Mouse (Mus musculus) embryo, embryonic 10 days (tissue): ENCODE measurements around the gene Thpo.
A peak's percentile ranks its signal among the peaks of the same experiment; 100 is the strongest.

Source experiments
- DNase-seq: peaks from one replicate; pipeline ENCODE4 v3.0.0-alpha.2; 2015; ENCODE audit warnings: low spot score

Gene Thpo

DNA sequence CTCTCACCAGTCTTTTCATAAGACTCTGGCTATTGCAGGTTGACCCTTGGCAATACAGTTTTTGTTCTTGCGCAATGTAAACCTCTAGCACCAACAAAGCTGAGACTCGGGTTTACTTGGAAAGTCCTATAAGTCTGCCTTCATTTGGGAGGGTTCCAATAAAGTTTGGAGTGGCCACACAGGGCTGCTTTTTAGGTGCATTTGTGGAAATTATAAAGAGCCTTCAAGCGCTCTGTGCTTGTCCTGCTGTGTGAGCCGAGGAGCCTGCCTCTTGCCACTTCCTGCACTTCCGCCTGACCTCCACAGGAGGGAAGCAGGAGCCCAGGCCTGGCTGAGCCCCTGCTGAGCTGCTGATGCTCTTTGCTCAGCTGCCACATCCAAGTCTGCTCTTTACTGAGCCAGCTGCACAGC lies 10.0 kb downstream of the Thpo start:
- DNase-seq, result peak; percentile 69

DNA sequence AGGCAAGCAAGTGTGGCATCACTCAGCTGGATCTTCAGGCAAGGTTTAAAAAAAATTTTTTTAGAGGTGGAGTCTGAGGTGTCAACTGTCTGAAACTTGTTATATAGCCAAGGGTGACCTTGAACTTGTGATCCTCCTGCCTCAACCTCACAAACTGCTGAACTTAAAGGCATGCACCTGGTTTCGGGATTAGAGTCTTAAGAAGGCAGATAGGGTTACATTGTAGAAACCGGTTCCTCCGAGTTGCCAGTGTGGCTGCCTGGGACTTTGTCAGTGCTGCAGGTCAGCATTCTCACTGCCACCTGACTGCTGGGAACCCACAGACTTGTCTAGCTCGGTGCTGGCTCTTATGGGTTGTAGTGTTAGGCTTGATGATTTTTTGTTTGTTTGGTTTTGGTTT lies 11.1 kb downstream of the Thpo start:
- no peak for DNase-seq

DNA sequence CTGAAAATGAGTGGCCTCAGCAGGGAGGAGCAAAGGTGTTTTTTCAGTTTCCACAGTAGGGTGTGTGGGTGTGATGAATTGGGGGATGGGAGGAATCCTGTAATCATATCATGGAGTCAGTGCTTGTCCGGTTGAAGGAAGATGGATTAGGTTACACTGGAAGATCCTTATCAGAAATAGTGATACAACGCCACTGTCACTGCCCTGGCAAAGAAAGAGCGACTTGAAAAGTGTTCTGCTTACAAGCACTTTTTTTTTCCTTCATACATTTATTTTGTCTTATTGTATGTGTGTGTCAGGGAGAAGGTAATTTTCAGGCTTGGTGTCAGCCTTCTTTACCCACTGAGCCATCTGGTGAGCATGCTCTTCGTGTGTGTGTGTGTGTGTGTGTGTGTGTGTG lies 11.6 kb downstream of the Thpo start:
- DNase-seq, result no peak

DNA sequence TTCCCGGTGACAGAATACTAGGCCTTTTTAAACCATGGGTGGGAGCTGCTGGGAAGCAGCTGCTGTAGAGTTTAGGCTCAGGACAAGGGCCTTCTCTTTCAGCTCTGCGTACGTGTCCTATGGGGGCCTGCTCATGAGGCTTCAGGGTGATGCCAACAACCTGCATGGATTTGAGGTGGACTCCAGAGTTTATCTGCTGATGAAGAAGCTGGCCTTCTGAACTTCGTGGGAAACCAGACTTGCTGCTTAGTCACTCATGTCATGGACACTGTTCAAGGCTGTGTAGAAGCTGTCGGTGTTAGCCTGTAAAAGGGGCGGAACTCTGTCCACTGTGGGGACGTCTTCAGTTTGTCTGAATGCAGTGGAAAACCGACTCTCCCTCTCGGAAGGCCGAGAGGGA lies 12.5 kb downstream of the Thpo start:
- DNase-seq, result no peak

DNA sequence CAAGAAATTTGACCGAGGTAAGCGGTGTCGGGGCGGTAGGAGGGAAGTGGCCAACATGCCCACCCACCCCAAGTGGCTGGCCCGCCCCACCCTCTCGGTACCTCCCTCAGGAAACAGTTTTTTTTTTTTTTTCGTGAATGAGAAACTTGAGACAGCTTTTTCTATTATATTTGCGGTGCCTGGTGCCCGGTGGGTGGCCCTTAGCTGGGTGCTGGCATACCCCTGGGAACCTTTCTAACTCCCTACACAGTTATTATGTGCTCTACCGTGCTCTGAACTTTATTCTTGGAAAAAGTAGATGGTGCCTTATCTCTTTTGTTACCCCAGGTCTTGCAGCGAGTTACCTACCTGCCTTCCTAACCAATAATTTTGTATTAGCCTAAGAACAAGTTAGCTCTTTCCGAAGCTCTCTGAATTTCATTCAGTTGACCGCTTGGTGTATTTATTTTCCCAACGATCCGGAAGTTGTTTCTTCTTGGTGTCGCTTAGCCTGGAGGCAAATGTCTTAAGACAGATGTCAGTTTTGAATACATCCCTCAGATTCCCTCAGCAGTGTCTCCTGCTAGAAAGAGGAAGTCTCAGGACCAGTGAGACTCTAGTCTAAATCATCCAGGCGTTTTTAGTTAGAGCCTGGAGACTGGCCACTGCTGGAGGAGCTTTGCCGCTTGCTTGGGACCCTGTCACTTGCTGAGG lies 16.2 kb downstream of the Thpo start:
- no peak for DNase-seq

DNA sequence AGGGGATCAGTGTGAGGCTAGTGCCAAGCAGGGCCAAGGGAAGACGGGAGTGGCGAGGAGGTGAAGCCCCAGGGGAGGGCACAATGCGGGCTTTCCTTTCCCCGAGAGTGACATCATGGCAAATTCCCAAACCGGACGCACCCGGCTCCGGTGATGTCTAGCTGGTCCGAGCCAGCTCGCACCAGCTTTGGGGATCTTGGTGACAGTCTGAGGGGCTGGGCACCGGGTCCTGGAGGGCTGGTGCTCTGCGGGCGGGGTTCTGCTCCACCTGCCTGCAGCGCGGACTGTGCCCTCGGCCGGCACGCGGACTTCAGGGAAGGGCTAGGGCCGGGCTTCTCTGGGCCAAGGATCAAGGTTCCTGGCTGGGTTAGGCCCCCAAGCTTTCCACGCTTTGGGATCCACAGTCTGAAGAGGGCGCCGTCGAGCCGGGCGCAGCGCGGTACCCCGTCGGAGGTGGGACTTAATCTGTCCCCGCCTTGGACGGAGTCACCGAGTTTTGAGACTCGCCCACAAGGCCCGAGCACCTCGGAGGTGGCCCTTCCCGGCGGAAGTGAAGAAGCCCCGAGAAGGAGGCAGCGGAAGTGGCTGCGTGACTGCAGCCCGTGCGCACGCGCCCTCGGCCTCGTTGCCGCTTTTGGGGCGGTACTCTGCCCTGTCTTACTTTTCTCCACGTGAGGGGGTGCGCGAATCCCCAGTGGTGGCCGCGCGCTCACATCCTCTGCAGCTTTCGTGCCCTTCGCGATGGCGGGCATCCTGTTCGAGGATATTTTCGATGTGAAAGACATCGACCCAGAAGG lies 16.9 kb downstream of the Thpo start, which contains the start of the genes Polr2h and Clcn2:
Gene Polr2h (plus strand): TSS at position 485 of the 797 bp plus-strand sequence.
Gene Clcn2 (minus strand): TSS at position 566 of the 797 bp plus-strand sequence.
- DNase-seq, result peak; percentile 98

DNA sequence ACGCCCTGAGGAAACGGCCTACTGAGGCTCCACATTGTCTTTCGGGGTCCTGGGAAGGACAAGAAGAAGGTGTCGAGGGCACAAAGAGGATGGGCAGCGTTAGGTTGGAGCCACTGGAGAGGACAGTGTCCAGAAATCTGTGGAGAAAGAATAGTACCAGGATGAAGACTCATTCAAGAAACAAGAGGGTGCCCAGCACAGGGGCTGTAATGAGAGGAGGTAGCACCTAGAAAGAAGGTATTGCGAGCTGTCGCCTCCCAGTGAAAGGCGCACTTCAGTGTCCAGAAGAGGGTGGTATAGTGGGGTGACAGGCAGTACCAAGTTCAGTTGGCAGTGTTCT lies 17.5 kb downstream of the Thpo start:
- DNase-seq, result no peak

DNA sequence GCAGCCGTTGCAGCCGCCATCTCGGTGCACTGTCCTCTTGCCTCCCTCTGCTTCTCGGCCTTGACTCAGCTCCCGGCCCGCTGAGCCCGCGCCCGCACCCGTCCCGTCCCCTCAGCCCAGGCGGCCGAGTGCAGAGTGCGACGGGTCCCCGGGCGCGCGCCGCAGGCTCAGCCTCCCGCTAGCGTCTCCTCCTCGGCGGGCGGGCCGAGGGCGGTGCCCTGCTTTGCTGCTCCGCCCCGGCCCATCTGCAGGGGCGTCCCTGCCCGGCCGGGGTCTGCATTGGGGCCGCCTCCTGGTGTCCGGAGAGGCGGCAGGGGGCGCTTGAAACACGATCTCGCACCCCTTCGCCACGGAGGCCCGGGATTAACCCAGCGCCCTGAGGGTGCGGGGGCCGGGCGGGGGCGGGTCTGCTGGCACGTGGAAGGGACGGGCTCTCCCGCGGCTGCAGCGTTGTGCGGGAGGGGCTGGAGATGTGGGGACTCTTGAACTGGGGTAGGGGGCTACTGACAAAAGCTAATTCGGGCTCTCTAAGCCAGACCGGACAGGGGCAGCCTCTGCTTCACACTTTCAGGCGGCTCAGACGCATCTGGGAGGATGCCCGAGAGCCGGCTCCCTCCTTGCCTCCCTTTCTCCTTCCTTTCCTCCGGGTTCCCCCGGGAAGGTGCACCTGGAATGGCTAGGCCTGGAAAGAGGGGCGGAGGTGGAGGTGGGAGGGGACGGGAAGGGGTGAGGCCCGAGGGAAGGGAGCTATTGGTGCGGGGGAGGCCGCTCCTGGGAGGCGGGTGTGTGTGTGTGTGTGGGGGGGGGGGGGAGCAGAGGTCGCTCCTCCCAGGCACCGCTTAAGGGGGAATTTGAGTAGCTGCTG lies 18.1 kb downstream of the Thpo start:
- peak; percentile 90 for DNase-seq

DNA sequence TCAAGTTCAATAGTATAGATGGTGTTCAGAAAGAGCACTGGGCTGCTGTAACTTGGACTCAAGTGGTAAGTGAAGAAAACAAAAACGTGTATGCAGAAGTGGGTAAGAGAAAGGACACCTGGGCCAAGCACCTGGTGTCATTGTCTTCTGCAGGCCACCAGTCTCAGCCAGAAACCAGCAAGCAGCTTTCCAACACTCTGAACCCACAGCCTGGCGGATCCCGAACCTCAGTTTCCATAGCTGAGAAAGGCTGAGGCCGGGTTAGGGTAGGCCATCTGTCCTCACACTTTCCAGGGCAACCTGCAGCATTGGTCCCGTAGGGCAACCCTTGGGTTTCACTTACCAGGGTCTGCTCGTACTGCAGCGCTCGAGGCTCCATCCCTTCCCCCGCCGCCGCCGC lies 18.7 kb downstream of the Thpo start:
- no peak for DNase-seq

DNA sequence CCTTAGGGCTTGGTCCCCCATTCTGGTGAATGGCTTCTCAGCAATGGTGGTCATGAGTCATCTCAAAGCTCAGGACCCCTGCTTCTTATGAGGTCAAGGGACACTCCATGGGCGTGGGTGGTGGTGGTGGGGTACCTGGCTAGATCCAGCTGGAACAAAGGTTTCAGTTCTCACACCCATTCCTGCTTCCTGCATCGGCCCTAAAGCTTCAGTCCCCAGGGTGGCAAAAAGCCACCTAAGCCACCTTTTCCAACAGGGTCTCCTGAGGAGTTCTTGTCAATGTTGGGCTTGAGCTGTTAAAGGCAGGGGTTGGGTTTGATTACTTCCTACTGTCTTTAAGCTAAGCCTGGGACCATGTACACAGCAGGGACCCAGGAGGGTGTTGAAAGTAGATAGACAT lies 19.1 kb downstream of the Thpo start:
- DNase-seq, result no peak

DNA sequence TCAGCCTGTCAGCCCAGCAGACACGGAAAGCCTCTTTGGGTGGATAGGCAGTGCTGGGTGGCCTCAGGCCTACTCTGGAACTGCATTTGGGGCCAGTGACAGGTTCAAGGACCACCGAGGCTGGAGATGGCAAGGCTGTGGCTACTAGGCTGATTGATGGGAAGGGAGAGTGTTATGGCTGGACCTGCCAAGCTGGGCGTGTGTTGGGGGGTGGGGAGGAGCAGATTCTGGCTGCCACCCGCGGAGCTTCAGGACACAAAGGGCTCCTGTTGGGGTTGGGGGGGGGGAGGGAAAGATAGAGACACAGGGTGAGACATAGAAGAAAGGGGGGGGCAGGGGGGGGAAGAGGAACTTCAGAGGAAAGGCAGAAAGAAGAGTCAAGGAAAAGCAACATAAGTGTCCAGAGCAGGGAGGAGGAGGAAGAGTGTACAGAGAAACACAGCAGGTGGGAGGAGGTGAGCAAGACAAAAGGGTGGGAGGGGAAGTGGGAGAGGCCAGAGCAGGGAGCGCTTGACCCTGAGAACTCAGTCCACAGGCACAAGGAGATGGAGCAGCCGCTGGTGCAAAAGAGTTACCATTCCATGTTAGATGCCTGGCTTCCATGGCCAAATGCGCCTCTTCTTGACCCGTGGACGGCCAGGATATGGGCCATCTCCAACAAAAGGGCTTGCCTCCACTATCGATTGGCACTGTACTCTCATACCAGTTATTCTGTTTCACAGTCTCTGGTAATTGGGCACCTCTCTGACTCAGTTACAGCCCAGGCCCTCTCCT lies 19.8 kb downstream of the Thpo start:
- no peak for DNase-seq

DNA sequence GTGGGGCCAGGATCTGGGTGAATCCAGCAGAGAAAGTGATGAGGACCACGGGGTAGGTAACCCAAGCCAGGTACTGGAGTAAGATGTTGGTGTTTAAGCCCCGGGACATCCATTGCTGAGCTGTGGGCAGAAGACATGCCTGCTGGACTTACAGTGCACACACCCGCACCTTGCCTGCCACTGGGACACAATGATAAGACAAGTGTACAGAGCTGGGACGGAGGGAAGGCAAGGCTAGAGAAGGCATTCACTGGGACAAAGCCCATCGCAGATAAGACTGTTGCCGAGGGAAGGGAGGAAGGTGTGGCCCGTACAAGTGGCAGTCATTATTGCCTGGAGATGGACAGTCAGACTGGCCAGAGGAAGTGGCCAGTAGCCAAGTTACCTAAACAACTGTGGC lies 21.4 kb downstream of the Thpo start:
- no peak for DNase-seq

DNA sequence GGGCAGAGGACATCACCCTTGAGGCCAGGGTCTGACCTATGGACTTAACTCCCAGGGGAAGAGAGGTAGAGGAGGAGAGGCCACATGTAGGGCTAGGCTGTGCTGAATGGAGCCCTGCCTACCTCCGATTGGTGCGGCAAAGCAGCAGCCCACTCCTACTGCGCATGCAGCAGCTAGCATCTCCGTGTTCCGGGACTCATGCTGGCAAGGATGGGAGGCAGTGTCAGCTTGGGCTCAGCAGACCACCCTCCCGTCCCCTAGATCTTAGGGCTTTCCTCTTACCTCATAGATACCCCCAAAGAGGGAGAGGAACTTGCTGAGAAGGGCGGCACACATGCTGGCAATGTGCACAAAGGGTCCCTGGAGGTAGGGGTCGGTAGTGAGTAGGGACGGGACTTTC lies 22.1 kb downstream of the Thpo start:
- DNase-seq, result no peak

DNA sequence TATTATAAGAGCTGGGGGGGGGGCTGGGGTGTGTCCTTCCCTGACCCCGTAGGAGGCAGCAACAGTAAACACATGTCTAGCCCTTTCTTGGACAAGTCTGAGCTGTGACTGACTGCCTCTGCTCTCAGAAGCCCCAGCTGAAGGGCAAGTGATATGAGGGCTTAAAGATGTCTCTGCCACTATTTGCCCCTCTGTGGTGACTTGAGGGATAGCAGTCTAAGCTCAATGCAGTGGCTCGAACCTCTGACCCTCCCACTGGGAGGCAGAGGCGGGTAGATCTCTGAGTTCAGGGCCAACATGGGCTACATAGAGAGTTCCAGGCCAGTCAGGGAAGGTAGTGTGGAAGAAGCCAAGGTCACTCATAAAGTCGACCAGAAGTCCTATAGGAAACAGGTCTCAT lies 23.5 kb downstream of the Thpo start:
- DNase-seq, result no peak

DNA sequence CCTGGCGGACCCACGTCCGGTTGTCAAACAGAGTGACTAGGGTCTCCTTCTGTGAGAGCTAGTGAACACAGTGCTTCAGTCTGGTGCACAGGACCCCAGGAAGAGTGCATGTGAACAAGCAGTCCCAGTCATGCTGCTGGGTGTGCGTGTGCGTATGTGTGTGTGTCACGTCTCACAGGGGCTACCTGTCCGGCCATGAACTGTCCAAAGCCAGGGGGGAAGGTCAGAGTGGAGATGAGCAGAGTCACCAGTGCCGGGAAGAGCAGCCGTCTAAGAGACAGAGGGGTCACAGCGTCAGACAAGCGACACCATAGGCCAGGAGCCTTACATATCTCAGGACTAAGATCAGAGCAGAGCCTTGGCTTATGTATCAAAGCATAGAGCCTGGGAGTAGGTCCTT lies 23.9 kb downstream of the Thpo start:
- no peak for DNase-seq

DNA sequence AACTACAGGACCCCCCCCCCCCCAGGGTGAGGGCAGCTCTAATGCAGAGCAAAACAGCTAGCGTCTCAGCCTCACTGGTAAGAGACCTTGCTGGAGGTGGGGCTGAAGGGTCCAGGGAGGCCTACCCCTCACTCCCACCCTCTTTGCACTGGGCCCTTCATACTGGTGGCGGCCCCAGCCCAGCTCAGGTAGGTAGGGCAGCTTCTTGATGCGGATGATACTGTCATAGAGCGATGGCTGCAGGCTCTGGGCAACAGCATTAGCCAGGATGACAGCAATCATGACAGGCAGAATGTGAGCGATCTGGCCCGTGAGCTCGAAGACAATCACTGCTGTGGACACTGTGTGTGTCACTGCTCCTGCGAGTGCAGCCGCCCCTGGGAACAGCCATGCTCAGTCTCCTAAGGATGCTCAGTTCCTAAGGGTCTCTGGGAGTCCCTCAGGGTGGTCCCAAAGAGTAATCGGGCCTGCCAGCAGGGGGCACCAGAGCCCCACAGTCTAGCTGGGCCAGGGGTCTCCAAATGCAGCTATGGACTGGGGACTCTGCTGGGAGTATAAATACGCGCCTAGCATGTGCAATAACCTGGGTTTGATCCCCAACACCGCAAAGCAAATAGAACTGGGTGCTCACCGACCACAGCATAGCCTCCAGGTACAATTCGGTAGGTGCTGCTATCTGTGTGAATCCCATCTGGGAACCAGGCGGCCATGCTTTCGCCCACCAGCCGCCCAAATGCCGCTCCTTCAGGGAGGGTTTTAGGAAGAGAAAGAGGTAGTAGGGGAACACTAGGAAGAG lies 25.2 kb downstream of the Thpo start:
- DNase-seq, result peak; percentile 77

DNA sequence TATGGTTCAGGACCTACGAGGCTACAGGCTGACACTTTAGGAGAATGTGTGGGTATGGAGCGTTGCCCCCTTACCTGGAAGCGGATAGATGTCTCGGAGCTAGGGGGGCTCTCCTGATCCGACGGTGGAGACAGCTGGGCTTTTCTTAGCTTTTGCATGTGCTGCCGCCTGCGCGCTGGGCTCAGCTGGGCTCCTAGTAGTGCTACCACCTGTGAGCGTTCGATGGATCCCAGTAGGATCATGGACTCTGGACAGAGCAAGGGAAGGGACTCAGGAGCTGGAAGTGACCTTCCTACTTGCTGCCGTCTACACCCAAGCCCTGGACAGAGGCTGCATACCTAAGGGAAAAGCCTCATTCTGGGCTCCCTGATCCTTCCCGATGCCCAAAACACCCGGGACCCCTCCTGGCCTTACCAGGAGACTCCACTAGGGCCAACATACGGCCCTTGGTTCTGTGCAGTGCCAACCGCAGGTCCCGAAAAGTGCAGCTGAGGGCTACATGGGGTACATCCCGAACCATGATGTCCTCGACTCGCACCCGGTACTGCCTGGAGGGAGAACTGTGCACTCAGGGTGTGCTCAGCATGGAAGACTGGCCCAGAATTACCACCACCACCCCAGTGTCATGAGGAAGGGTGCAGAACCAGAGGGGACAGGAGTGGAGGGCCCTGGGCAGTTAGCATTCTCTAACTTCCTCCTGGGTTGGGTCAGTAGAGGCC lies 25.9 kb downstream of the Thpo start:
- no peak for DNase-seq

DNA sequence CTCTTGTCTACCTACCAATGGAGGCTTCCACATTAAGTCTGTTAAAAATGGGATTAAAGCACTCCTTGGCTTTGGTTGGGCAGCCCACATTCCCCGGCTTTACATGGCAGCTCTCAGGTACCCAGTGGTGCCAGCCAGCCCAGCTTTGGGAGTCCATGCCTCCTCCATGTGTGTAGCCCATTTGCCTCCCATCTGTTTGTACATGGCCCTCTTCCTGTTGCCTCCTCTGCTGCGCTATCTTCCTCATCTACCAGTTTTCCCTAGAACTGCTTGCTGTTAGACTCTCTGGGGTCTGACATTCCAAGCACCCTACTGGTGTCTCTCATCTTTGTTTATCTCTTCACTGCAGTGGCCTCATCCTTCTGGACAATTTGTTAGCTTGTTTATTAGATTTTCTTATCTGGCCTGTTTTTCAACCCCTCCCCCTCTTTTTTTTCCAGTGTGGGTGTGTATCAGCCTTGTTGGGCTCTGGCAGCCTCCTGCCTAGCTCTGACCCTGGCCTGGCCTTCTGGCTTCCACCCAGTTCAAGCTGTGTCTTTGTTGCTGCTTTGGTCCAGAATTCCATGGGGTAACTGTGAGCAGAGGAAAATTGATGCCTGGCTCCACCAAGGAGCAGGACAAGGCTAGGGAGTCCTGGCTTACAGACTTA lies 27.8 kb downstream of the Thpo start:
- DNase-seq, result no peak

DNA sequence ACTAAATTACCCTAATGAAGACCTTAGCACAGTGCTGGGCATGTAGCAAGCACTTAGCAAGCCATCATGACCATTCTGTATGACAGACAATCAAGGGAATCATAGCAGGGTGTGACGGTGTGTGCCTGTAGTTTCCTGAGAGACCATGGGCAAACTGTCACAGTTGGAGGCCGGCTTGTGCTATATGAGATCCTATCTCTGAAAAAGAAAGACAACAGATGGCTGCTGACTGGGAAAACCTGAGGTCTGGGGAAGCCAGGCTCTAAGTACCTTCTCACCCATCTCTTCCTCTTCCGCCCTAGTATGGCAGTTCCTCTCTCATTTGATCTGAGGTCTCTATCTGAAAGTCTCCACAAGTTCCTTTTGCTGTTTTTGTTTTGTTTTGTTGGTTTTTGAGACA lies 28.5 kb downstream of the Thpo start:
- no peak for DNase-seq
